Mouse (Mus musculus) stomach, postnatal 0 days (tissue): ENCODE data around the gene Tprgl.

ENCODE experiments used
- CTCF ChIP-seq: IDR thresholded peaks from 2 replicates; pipeline ENCODE4 v1.5.1; 2016; ENCODE audit warnings: antibody characterized with exemption, low read depth, mild to moderate bottlenecking, moderate library complexity
- EP300 ChIP-seq: optimal IDR thresholded peaks from 2 replicates; pipeline ENCODE3; 2016; ENCODE audit warnings: antibody characterized with exemption

DNA sequence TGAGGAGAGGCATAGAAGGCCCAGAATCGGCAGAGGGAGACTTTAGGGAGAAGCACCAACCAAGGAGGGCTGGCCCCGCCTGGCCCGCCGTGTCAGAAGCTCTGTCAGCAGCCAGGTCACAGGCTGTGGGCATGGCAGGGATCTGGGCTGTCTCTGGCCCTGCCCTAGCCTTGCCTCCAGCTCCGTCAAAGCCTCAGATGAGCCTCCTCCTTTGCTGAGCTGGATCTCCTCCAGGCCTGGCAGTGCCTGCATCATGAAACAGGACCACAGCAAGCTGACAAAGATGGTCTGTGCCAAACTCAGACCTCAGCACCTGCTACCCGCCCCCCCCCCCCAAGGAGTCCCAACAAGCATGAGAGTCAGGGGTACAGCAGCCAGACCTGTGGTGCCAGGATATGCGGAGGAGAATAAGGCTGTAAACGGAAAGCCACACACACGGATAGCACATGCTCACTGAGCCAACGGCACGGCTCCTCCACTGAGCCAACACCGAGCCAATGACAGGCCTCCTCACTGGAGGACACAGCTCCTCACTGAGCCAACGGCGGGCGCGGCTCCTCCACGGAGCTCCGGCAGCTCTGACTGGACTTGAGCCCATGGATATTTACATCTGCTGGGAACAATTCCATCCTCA lies 51.1 kb downstream of the Tprgl start:
- TF ChIP-seq CTCF (no peak), EP300 (no peak)
